Mouse (Mus musculus) liver, postnatal 0 days (tissue): Measurements from ENCODE around the gene Hs1bp3.

Experiments
- CTCF ChIP-seq: sonication (generic); IDR thresholded peaks from 2 replicates; pipeline ENCODE4 v1.5.1; 2016; ENCODE audit warnings: antibody characterized with exemption, low read depth
- EP300 ChIP-seq: IDR thresholded peaks from 2 replicates; pipeline ENCODE4 v1.6.1; 2016; ENCODE audit warnings: antibody characterized with exemption, low read depth, mild to moderate bottlenecking

DNA sequence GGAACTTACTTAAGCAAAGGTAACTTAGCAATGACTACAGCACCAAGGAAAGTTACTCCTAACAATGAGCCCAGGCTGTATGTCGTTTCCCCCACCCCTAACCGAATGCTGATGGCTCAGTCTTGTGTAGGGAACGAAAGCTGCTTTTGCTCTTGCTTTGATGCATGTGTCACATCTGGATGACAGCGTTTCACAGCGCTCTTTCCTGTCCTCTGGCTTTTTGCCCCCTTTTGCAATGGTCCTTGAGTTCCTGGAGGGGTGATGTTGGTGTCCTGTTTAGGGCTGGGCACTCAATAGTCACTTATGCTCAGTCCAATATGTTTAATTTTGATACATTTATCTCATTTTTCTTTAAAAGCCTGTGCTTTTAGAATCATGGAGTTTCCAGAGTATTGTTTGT is 48.6 kb downstream of the Hs1bp3 start:
- TF ChIP-seq CTCF (no peak), EP300 (no peak)
